Mouse (Mus musculus): ENCODE data around the gene Ptchd1. TPM values are rescaled to one million over a fixed set of nuclear protein-coding genes. Genes with fewer than 3 reads are reported as not detected.

Gene Ptchd1
- polyA plus RNA-seq, 1 experiment from 2014 or later = 1.3 TPM

DNA sequence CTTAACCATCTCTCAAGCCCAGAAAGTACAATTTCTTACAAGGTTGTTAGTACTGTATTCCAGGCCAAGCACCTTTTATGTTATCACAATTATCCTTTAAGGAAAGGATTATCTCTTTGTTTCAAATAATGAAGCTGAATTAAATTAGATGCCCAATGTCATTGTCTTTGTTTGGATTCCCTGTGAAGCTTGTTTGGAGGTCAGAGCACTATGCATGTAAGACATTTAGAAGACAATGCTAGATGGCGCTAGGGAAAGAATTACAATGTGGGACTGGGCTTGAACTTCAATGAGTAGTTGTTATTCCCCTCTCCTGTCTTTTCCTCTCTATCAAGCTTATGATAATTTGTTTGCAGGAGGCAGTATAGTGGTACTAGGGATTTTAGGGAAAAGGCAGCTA lies 28.9 kb downstream of the Ptchd1 start:
- Histone ChIP-seq H3K27me3 (no peaks in the 10 kb centered on the region), H3K27ac (replicated peaks) (no peak overlapping the region), H3K4me2 (replicated peaks) (no peak overlapping the region), H3K9me3 (replicated peaks) (no peaks in the 10 kb centered on the region), H3K4me1 (no peaks in the 10 kb centered on the region), H3K36me3 (no peaks in the 10 kb centered on the region), H3K4me3 (replicated peaks) (no peak overlapping the region), H3K9ac (no peak overlapping the region)
- ATAC-seq (ENCODE audit: insufficient number of reproducible peaks, low FRiP score, low TSS enrichment, low read depth) = no peak
- 41% methylated on average over 1 of the region's 1 CpGs for WGBS

DNA sequence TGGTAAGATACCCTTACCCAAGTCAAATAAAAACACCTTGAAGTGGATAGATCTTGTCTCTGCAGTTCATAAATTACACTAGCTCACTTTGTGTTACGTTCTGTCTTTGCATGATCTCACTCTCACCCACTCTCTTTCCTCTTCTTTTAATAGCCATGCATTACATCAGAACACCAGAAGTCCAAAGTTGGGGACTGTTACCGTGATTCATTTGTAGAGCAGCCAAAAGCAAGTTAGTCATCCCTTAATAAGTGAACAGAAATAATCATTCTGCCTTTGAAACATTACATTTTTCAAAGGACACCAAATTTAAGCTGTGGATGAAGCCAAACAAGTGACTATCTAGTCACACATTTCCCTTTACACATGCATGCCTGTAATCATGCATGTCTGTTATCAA lies 31.1 kb downstream of the Ptchd1 start:
- Histone ChIP-seq H3K27me3 (no peaks in the 10 kb centered on the region), H3K36me3 (no peaks in the 10 kb centered on the region), H3K4me3 (replicated peaks) (no peak overlapping the region), H3K9ac (no peak overlapping the region), H3K4me2 (replicated peaks) (no peak overlapping the region), H3K9me3 (replicated peaks) (no peaks in the 10 kb centered on the region), H3K4me1 (no peaks in the 10 kb centered on the region), H3K27ac (replicated peaks) (no peak overlapping the region)
- no peak for ATAC-seq (ENCODE audit: insufficient number of reproducible peaks, low FRiP score, low TSS enrichment, low read depth)
- 66% methylated on average over 2 of the region's 2 CpGs for WGBS

DNA sequence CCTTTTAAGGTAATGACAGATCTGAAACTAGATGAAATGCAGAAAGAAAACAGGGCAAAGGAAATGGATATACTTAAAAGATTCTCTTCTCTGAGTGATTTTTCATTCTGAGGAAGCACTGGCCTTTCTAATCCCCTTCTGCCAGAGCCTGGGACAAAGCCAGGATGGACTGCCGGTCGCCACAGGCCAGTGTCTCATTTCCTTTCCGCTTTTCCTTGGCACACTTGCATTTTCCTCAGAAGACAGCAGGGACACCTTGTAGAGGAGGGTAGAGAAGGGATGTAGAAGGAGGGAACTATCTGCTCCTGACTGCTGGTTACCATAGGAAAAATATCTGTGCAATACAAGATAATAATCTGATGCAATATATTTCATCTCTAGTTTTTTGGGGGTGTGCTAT lies 32.1 kb downstream of the Ptchd1 start:
- no peak overlapping the region for H3K27ac ChIP-seq (replicated peaks)
- H3K9me3 ChIP-seq (replicated peaks) = no peaks in the 10 kb centered on the region
- 74% methylated on average over 3 of the region's 3 CpGs for WGBS
- no peak overlapping the region for H3K4me3 ChIP-seq (replicated peaks)
- H3K27me3 ChIP-seq = no peaks in the 10 kb centered on the region
- no peak overlapping the region for H3K4me2 ChIP-seq (replicated peaks)
- H3K36me3 ChIP-seq = no peaks in the 10 kb centered on the region
- H3K4me1 ChIP-seq = no peaks in the 10 kb centered on the region
- no peak overlapping the region for H3K9ac ChIP-seq
- ATAC-seq (ENCODE audit: insufficient number of reproducible peaks, low FRiP score, low TSS enrichment, low read depth) = no peak

DNA sequence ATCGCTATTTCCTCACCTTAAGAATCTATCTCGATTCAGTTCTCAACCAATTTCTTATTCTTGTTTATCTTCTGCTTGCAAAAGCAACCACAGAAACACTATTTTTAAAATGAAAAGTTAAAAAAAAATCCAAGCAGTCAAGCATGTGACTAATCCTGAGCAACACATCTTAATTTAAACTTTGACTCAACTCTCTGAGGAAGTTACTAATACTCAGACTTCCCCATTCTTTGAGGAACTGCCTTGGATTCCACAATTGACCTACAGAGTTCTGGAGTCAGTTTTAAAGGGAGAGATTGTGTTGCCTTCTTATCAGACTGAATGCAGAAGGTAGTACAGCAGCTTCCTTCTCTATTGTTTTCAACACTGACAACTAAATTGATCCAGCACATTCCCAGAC lies 39.0 kb downstream of the Ptchd1 start:
- 88% methylated on average over 2 of the region's 2 CpGs for WGBS
- H3K9me3 ChIP-seq (replicated peaks) = no peaks in the 10 kb centered on the region
- H3K4me1 ChIP-seq = no peaks in the 10 kb centered on the region
- no peaks in the 10 kb centered on the region for H3K27me3 ChIP-seq
- no peak overlapping the region for H3K4me3 ChIP-seq (replicated peaks)
- no peaks in the 10 kb centered on the region for H3K36me3 ChIP-seq
- no peak overlapping the region for H3K9ac ChIP-seq
- H3K27ac ChIP-seq (replicated peaks) = no peak overlapping the region
- no peak overlapping the region for H3K4me2 ChIP-seq (replicated peaks)
- no peak for ATAC-seq (ENCODE audit: insufficient number of reproducible peaks, low FRiP score, low TSS enrichment, low read depth)

DNA sequence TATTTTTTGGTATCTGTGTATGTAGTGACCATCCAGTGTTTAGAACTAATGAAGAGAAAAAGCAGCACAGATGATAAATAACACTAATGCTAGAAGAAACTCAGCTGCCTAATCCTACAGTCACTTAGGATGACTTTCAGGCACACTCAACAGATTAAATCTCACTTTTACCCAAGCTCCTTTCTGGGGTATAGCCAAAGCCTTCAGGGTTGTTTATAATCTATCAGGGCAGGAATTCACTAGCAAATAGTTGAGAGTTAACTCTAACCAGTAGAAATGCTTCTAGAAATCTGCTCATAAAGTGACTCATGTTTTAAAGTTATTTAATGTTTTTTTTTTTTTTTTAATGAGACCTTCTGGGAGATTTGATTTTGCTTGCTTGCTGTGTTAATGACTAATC lies 43.8 kb downstream of the Ptchd1 start:
- no peak overlapping the region for H3K27ac ChIP-seq (replicated peaks)
- H3K36me3 ChIP-seq = no peaks in the 10 kb centered on the region
- no peak overlapping the region for H3K4me3 ChIP-seq (replicated peaks)
- no peaks in the 10 kb centered on the region for H3K27me3 ChIP-seq
- H3K4me2 ChIP-seq (replicated peaks) = no peak overlapping the region
- no peaks in the 10 kb centered on the region for H3K9me3 ChIP-seq (replicated peaks)
- ATAC-seq (ENCODE audit: insufficient number of reproducible peaks, low FRiP score, low TSS enrichment, low read depth) = no peak
- H3K4me1 ChIP-seq = no peaks in the 10 kb centered on the region
- no peak overlapping the region for H3K9ac ChIP-seq

DNA sequence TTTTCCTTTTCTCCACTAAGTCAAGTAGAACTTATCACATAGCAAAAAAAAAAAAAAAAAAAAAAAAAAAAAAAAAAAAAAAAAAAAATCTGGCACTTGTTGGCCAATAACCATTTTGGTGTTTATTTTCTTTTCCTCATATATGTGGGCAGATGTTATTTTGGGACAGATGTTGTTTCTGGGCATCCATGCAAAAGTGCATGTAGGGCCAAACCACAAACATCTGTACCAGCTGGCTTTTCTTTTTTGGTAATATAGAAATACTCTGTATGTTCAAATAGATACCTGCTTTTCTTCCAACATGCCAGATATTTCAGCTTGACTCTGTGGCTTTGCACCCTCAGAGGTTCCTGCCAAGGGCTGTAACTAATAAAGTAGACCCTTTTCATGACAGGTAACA lies 51.2 kb downstream of the Ptchd1 start:
- Histone ChIP-seq H3K9ac (no peak overlapping the region), H3K36me3 (no peaks in the 10 kb centered on the region)

DNA sequence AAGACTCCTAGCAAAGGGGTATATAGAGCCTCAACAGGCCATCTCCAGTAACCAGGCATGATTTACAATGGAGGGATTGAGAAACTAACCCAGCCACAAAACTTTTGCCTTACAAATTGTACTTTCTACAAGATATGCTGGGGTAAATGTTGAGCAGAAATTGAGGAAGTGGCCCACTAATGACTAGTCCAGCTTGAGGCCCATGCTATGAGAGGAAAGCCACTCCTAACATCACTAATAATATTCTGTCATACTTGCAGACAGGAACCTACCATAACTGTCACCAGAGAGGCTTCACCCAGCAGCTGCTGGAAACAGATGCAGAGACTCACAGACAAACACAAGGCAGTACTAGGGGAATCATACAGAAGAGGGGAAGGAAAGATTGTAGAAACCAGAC lies 79.8 kb downstream of the Ptchd1 start:
- Histone ChIP-seq H3K4me3 (replicated peaks) (no peak overlapping the region), H3K27me3 (no peaks in the 10 kb centered on the region), H3K27ac (replicated peaks) (no peak overlapping the region), H3K4me2 (replicated peaks) (no peak overlapping the region), H3K4me1 (no peaks in the 10 kb centered on the region), H3K36me3 (no peaks in the 10 kb centered on the region), H3K9me3 (replicated peaks) (no peaks in the 10 kb centered on the region), H3K9ac (no peak overlapping the region)
- no peak for ATAC-seq (ENCODE audit: insufficient number of reproducible peaks, low FRiP score, low TSS enrichment, low read depth)

More for the DNA sequence above, 51.2 kb downstream of the Ptchd1 start:
- Histone ChIP-seq H3K27me3 (no peaks in the 10 kb centered on the region), H3K4me1 (no peaks in the 10 kb centered on the region), H3K4me2 (replicated peaks) (no peak overlapping the region), H3K27ac (replicated peaks) (no peak overlapping the region), H3K4me3 (replicated peaks) (no peak overlapping the region), H3K9me3 (replicated peaks) (no peaks in the 10 kb centered on the region)
- ATAC-seq (ENCODE audit: insufficient number of reproducible peaks, low FRiP score, low TSS enrichment, low read depth) = no peak

Other genes starting within 250 kb of the Ptchd1 start
- not detected in 2 replicates for gene Gm15155, start 927 bp upstream of the Ptchd1 start, polyA plus RNA-seq (2015; fragmentation: Nextera tagmentation; extraction: Ambion mirVana)